Mouse (Mus musculus): ENCODE results near the gene Abcc2.
A peak's percentile ranks its signal among the peaks of the same experiment; 100 is the strongest.

The Abcc2 gene

GRCm38 (mm10) chr19:43781980-43782379 lies at the start of gene Abcc2:
Gene Abcc2, plus strand, starts transcription at chr19:43782192.
- DNase-seq = peak; percentile 51

GRCm38 (mm10) chr19:43738409-43738808 lies 43.6 kb upstream of the Abcc2 start:
- no peak for DNase-seq

DNA sequence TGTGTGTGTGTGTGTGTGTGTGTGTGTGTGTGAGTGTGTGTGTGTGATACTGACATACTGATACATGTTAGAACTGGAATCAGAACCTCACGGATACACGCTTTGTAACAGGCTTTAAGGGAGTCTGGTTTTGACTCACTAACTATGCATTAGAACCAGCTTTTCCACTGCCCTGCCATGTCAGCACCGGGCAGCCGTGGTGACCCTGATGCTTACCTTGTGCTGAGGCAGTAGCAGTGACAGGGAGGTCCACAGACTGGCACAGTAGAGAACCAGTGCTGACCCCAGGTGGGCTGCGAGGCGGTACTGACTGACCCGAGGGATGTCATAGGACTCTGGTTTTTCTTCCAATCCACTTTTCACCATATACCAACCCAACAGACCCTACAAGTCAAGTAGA lies 38.6 kb upstream of the Abcc2 start:
- DNase-seq = no peak

DNA sequence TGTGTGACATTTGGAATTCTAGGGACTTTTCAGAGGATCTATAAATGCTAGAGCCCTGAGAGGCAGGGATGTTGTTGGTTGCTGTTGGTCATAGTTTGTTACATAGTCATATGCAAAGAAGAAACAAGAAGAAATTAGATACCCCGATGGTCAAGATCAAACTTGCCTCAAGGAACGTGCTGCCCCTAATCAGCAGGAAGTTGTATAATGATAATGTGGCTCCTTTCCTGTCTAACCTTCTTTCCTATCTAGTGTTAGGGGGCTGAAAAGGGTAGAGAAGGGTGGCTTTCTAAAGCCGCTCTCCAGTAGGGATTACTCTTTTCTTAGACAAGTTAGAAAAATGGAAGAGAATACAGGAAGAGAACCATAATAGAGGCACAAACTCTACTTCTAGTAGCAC lies 36.3 kb upstream of the Abcc2 start:
- no peak for DNase-seq

- no peak for DNase-seq
These were observed 34.1 kb upstream of the Abcc2 start for GRCm38 (mm10) chr19:43747877-43748276.

DNA sequence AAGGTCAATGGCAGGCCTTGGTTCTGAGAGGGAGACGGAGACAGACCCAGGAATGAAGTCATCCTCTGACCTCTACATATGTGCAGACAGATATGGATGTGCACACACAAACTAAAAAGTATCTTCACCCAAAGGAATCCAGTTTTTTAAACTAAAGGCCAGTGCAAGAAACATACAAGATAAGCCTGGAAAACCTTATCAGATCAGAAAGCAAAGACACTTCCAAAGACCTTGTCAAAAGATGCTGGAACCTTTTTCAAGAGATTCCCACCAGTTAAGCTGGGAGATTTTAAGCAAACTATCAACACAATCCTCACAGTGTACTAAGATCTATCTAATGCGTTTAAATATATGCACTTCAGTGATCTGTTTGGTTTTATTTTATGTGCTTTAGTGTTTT lies 32.0 kb upstream of the Abcc2 start:
- DNase-seq = no peak

GRCm38 (mm10) chr19:43752489-43753225 lies 29.3 kb upstream of the Abcc2 start, which contains the start of the genes Cutc and Cox15:
Gene Cutc, plus strand, starts transcription at chr19:43752996.
Gene Cox15, minus strand, starts transcription at chr19:43753000.
- peak; percentile 99 for DNase-seq

GRCm38 (mm10) chr19:43753226-43753835 lies 28.7 kb upstream of the Abcc2 start:
- DNase-seq = peak; percentile 93

DNA sequence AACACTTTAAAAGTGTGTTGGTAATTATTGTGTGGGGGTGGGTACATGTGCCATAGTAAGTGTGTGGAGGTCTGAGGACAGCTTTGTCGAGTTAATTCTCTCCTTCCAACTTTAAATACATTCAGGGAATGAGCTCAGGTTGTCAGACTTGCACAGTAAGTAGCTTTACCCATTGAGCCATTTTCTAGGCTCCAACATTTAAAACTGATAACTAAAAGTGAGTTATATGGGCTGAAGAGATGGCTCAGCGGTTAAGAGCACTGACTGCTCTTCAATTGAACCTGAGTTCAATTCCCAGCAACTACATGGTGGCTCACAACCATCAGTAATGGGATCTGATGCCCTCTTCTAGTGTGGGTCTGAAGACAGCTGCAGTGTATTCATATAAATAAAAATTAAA lies 27.8 kb upstream of the Abcc2 start:
- no peak for DNase-seq

GRCm38 (mm10) chr19:43754872-43755271 lies 27.1 kb upstream of the Abcc2 start:
- DNase-seq = no peak

GRCm38 (mm10) chr19:43760504-43760903 lies 21.5 kb upstream of the Abcc2 start:
- DNase-seq = peak; percentile 72

- no peak for DNase-seq
These were observed 20.3 kb upstream of the Abcc2 start for GRCm38 (mm10) chr19:43761543-43762256.

- DNase-seq = no peak
These were observed 19.6 kb upstream of the Abcc2 start for GRCm38 (mm10) chr19:43762410-43762809.

DNA sequence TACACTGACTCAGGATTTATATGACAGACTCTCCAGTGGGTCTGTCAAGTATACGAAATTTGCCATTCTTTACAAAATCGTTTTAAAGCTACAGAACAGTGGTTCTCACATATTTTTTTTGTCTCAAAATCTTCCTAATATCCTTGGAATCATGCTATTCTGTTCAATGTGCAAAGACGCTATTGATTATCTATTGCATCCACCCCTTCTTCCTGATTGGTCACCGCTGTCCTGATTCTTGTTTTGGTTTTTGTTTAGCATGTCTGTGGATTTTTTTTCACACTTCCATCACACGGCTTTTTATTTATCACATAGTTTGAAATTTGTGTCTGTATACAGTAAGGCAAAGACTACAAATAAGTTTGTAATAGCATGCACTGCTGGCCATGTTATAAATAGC lies 15.5 kb upstream of the Abcc2 start:
- no peak for DNase-seq

DNA sequence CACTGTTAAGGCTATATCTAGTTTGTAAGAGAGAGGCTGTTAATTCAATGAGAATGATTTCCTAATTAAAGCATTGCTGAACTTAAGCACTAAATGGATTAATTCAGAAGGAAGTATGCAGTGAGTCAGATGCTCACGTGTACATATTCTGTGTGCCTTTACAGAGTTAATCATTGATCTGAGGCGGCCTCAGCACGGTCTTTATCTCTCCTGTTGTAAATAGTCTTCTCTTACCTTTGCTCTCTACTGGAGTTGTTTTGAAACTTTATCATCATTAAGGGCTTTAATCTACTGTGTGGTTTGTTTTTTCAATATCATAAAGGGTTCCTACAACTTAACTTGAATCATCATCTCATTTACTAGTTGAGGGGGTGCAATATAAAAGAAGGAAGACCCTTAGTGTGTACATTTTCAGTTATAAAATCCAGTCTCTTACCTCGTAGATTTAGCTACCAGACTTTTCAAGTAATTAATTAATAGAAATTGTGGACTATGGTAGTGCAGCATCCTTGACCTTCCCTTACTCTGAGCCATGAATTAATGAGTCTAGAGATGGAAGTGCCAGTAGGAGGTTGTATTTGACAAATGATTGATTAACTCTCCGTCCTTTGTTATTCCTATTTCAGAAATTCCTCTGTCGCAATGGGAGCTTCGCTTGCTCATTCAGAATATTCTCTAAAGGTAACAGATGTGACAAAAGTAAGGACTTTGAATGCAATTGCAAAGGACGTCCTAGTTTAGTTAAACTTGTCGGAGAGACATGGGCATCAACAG lies 14.3 kb upstream of the Abcc2 start:
- DNase-seq = peak; percentile 57

- no peak for DNase-seq
These were observed 12.5 kb upstream of the Abcc2 start for GRCm38 (mm10) chr19:43769366-43769960.

GRCm38 (mm10) chr19:43770584-43770983 lies 11.4 kb upstream of the Abcc2 start:
- DNase-seq = no peak

GRCm38 (mm10) chr19:43771499-43771969 lies 10.5 kb upstream of the Abcc2 start:
- DNase-seq = no peak

DNA sequence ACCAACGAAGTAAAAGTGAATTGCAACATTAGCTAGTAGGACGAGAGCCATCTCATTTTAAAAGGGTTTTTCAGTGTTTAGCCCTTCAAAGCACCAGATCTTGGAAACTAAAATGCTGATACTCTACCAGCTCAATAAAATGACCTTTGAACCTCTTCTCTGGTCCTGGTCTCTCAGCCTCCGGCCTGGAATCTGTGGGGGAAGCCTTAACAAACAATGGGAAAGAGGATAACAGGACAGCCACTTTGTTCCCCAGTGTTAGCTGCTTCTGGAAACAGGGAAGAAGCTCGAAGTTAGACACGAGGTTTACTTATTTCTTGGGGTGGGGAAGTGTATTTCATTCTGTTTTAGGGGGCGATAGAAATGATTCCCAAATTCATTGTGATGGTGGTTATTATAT lies 9.7 kb upstream of the Abcc2 start:
- no peak for DNase-seq

- DNase-seq = no peak
These were observed 6.6 kb upstream of the Abcc2 start for GRCm38 (mm10) chr19:43775433-43775832.

DNA sequence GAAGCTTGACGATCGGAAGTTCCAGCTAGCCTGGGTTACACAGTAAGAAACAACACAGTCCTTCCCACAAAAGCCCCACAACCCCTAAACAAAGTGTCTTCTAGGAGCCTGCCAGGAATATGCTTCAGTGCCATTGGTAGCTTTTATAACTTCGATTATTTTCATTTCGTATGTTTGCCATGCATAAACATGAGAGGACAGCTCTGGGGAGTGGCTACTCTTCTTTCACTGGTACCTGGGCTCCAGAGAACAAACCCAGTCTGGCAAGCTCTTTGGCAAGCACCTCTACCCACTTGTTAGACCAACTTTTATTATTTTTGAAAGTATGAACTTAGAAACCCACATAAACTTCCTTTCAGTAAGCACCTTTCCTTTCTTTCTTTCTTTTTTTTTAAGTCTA lies 5.4 kb upstream of the Abcc2 start:
- DNase-seq = no peak

- no peak for DNase-seq
These were observed 4.7 kb upstream of the Abcc2 start for GRCm38 (mm10) chr19:43777308-43777707.

- no peak for DNase-seq
These were observed 1.6 kb upstream of the Abcc2 start for GRCm38 (mm10) chr19:43780391-43780790.

Measured in kidney, postnatal 14 days (tissue).